In genomic region chr2:120558813-120559212, GRCm38 (mm10) we compare ENCODE assay signal across 23 mouse cellular contexts. TPM values are rescaled to one million over a fixed set of nuclear protein-coding genes. Genes with fewer than 3 reads are reported as not detected.
A peak's percentile ranks its signal among the peaks of the same experiment; 100 is the strongest.
DNase-seq lines count a peak whose midpoint lies in the region.
"Had no signal": no experiment of that assay in that cellular context is flagged by ENCODE, and none has a peak within 500 bp of the region (broad histone marks: within the 10 kb centered on the region; RNA-seq: fewer than 3 reads in every experiment).

No protein-coding gene starts in this region.

- H3K4me1 ChIP-seq in megakaryocyte, embryonic 14.5 days = peaks cover 51% of the 10 kb centered on the region

- DNase-seq in heart, adult 11 months = peak; percentile 84
- DNase-seq in heart, postnatal 25 days (ENCODE audit: low spot score) = no peak
- DNase-seq in 416B (ENCODE audit: low read depth) (peak; percentile 66), ZHBTc4 (ENCODE audit: low read depth, low spot score) (peak; percentile 59)
- no peak for DNase-seq in natural killer cell, adult 2 months (ENCODE audit: low spot score in 2 of 2)
- no peak for DNase-seq in kidney, adult 8-10 months
- DNase-seq in kidney, postnatal 4 days = no peak
- DNase-seq: adrenal gland, postnatal 10 days; cerebellum, adult 8-10 months; cerebellum, postnatal 36 days; gastrocnemius, postnatal 14 days; kidney, postnatal 25 days; midbrain, embryonic 14.5 days; right cerebral cortex, adult 18-20 months; right cerebral cortex, postnatal 4 days; thymus, postnatal 25 days had no signal

- H3K9me3 ChIP-seq in megakaryocyte, embryonic 14.5 days = no peaks in the 10 kb centered on the region
- H3K9me3 ChIP-seq: forebrain, embryonic 15.5 days; hindbrain, embryonic 10.5 days; limb, embryonic 12.5 days; lung, embryonic 15.5 days; neural tube, embryonic 13.5 days; stomach, embryonic 15.5 days had no signal

- peaks cover 35% of the 10 kb centered on the region for H3K36me3 ChIP-seq in megakaryocyte, embryonic 14.5 days (replicated peaks; ENCODE audit: low read length)

- H3K4me3 ChIP-seq in megakaryocyte, embryonic 14.5 days (replicated peaks) = peak overlapping the region; percentile 69
- H3K4me3 ChIP-seq: forebrain, embryonic 15.5 days; hindbrain, embryonic 10.5 days; limb, embryonic 12.5 days; lung, embryonic 15.5 days; neural tube, embryonic 13.5 days; stomach, embryonic 15.5 days had no signal

- H3K27me3 ChIP-seq in megakaryocyte, embryonic 14.5 days (replicated peaks) = no peaks in the 10 kb centered on the region
- H3K27me3 ChIP-seq: forebrain, embryonic 15.5 days; limb, embryonic 12.5 days; lung, embryonic 15.5 days; neural tube, embryonic 13.5 days; stomach, embryonic 15.5 days had no signal

- intact Hi-C loops in heart, postnatal 25 days (cut with DNase I) = no loop called here

RNA-seq across cellular contexts. Expression of gene Zfp106, which starts 4.8 kb away (rescaled TPM):
- 100 to 1,000 TPM; 423 to 433 TPM for total RNA-seq in heart, postnatal 25 days (2021)
- 1.5 and 7.7 TPM in 2 replicates for polyA plus RNA-seq in megakaryocyte, embryonic 14.5 days (2012; ENCODE audit: insufficient read depth, low replicate concordance)

RNA-seq across cellular contexts. Expression of gene Snap23, which starts 8.7 kb away (rescaled TPM):
- 10 to 100 TPM; 58.5 to 63.4 TPM for total RNA-seq in heart, postnatal 25 days (2021)
- polyA plus RNA-seq in megakaryocyte, embryonic 14.5 days (2012; ENCODE audit: insufficient read depth, low replicate concordance) = 4.7 and 18.1 TPM in 2 replicates

RNA-seq across cellular contexts. Expression of gene Haus2, which starts 50.4 kb away (rescaled TPM):
- 1 to 10 TPM; 8.6 to 9.3 TPM for total RNA-seq in heart, postnatal 25 days (2021)
- 0.89 and 1.6 TPM in 2 replicates for polyA plus RNA-seq in megakaryocyte, embryonic 14.5 days (2012; ENCODE audit: insufficient read depth, low replicate concordance)

RNA-seq across cellular contexts. Expression of gene Lrrc57, which starts 50.5 kb away (rescaled TPM):
- total RNA-seq in heart, postnatal 25 days (2021) = 10 to 100 TPM; 14.6 to 15.3 TPM
- 2.1 TPM in 1 of 2 replicates, not detected in the other for polyA plus RNA-seq in megakaryocyte, embryonic 14.5 days (2012; ENCODE audit: insufficient read depth, low replicate concordance)

Comparison
In these comparisons a context has a peak if more than half of its experiments do, and no peak if none do; other contexts are left out.
1. DNase-seq: peak in heart, adult 11 months (single experiment), 416B (single experiment) and ZHBTc4 (single experiment); none in heart, postnatal 25 days (single experiment), natural killer cell, adult 2 months (0 of 2), kidney, adult 8-10 months (0 of 2) and kidney, postnatal 4 days (0 of 2).